Mouse (Mus musculus) heart, adult 18-20 months (tissue): Measurements from ENCODE around the gene Pou2f2. TPM values are rescaled to one million over a fixed set of nuclear protein-coding genes. Genes with fewer than 3 reads are reported as not detected.
"Not testable (repeated sequence)": the region's sequence is repeated elsewhere in the genome, so short reads cannot be mapped to it uniquely, and the experiment has no call there.

Experiments
- DNase-seq, 2 experiments: peaks; one replicate each; pipeline ENCODE4 v3.0.0; 2021 to 2022; ENCODE audit warnings: mixed read lengths in 1 of 2
- microRNA-seq, 2 experiments: library from miRNA; unstranded; fragments of <30 nt; microRNA quantifications; one replicate each; pipeline ENCODE4 v1.2.0; 2022
- total RNA-seq, 2 experiments: library from RNA; stranded (reverse); gene quantifications; 2 replicates each; pipeline ENCODE4 v1.2.3; 2021

Pou2f2 gene
- total RNA-seq, 2 experiments from 2014 or later, result 0.25 to 1.5 TPM

- no peak for DNase-seq
These were observed 121.1 kb downstream of the Pou2f2 start for GRCm38 (mm10) chr7:25058394-25058793.

DNA sequence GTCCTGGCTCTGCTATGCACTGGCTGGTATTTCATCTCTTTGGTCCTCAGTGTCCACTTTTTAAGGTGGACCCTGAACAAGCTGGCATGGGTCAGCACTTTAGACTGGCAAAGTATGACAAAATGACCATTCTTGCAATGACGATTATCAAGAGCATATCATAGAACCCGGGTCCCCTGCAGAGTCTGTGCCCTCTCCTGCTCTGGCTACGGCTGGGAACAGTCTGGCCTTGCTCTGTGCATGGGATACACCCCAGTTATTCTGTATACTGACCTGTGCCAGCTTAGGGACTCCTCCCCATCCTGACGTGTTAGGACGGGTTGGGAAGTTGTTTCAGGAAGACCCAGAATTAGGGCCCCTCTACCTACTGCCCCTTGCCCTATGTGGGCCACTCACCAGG lies 121.6 kb downstream of the Pou2f2 start:
- no peak for DNase-seq

- DNase-seq, result no peak
These were observed 122.6 kb downstream of the Pou2f2 start for GRCm38 (mm10) chr7:25056951-25057350.

GRCm38 (mm10) chr7:25052587-25052986 lies 126.9 kb downstream of the Pou2f2 start:
- DNase-seq, result no peak

GRCm38 (mm10) chr7:25049295-25049930 lies 130.1 kb downstream of the Pou2f2 start:
- no peak for DNase-seq

DNA sequence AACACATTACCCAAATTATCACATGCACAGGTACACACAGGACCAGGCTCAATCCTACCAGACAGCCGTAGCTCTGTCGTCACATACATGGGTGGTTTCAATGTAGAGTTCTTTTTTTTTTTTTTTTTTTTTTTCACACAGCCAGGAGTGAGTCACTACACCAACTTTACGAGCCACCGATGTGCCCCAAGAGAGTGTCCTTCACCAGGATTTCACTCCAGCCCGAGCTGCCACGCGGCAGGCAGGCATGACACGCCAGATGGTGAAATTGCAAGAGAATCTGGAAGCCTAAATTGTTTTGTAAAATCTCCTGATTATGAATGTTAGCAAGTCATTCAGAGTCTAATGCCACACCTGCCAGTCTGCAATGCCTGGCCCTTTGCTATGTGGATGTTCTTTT lies 132.2 kb downstream of the Pou2f2 start:
- DNase-seq, result no peak

DNA sequence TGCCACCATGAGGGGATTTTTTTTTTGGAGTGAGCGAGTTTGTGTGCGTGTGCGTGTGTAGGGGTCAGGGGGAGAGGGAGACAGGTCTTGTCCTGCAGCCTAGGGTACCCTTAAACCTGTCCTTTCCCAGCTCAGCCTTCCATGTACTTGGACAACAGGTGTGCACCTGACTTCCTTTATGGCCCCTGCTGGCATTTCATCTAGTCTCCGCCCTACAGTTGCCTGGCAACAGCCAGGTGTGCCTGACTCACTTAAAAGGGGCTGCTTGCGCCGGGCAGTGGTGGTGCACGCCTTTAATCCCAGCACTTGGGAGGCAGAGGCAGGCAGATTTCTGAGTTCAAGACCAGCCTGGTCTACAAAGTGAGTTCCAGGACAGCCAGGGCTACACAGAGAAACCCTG lies 134.9 kb downstream of the Pou2f2 start:
- DNase-seq, result not testable (repeated sequence)

DNA sequence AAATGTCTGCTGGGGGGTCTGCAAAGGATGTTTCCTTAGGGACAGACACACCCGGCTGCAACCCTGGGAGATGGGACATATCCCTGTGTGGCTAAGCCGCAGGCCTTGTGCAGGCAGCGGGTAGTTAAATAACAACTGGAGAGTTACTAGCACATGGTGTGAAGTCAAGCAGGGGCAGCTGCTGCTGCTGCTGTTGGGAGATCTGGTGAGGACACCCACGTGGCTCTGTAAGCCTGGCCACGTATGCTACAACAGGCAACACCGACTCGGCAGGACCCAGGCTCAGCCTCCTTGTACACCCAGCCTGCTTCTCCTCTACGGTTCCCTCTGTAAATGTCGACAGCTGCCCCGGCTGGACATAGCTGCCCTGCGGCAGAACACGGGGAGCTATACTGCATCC lies 137.6 kb downstream of the Pou2f2 start:
- no peak for DNase-seq

Small RNA genes within 50 kb of the gene (microRNA-seq; reads per million reads assigned to microRNA genes)
- gene Mir6537 (0 reads per million in 2 experiments), gene Mir7048 (0 to 0.54 reads per million in 2 experiments)

Other genes starting within 250 kb of the Pou2f2 start
- not detected for gene Gm4881, start 235.2 kb downstream of the Pou2f2 start, total RNA-seq
- 100 to 1,000 TPM; 337 to 347 TPM for gene Rabac1, start 207.0 kb downstream of the Pou2f2 start, total RNA-seq
- 1 to 10 TPM in 1 of 2 experiments, under 1 TPM in 1; 0.77 to 1.4 TPM for gene Atp1a3, start 173.8 kb downstream of the Pou2f2 start, total RNA-seq
- gene Grik5, start 107.4 kb downstream of the Pou2f2 start, total RNA-seq, result 1 to 10 TPM; 3.9 to 4.4 TPM
- 1 to 10 TPM; 8.3 to 9.9 TPM for gene Zfp574, start 107.2 kb downstream of the Pou2f2 start, total RNA-seq
- gene Dedd2, start 40.9 kb upstream of the Pou2f2 start, total RNA-seq, result 10 to 100 TPM; 19.6 to 19.9 TPM
- gene Zfp526, start 41.7 kb upstream of the Pou2f2 start, total RNA-seq, result 1 to 10 TPM; 6.3 to 7.4 TPM
- 10 to 100 TPM; 61.4 to 68.5 TPM for gene Gsk3a, start 58.1 kb upstream of the Pou2f2 start, total RNA-seq
- 10 to 100 TPM; 15.8 to 16.9 TPM for gene Erf, start 71.0 kb upstream of the Pou2f2 start, total RNA-seq
- 10 to 100 TPM; 45.1 to 63.1 TPM for gene Cic, start 88.0 kb upstream of the Pou2f2 start, total RNA-seq
- gene Pafah1b3, start 118.3 kb upstream of the Pou2f2 start, total RNA-seq, result 1 to 10 TPM; 4.0 to 5.6 TPM
- not detected for gene Prr19, start 121.7 kb upstream of the Pou2f2 start, total RNA-seq
- gene Tmem145, start 126.4 kb upstream of the Pou2f2 start, total RNA-seq, result not detected
- gene Megf8, start 137.4 kb upstream of the Pou2f2 start, total RNA-seq, result 10 to 100 TPM; 31.8 to 32.9 TPM
- not detected for gene Cnfn, start 190.0 kb upstream of the Pou2f2 start, total RNA-seq
- gene Lipe, start 219.0 kb upstream of the Pou2f2 start, total RNA-seq, result 10 to 100 TPM; 36.8 to 75.1 TPM
- 1 to 10 TPM in 1 of 2 experiments, not detected in 1; 1.1 TPM for gene Cxcl17, start 233.2 kb upstream of the Pou2f2 start, total RNA-seq